8 mouse cellular contexts compared by ENCODE assay signal in the genomic region with DNA sequence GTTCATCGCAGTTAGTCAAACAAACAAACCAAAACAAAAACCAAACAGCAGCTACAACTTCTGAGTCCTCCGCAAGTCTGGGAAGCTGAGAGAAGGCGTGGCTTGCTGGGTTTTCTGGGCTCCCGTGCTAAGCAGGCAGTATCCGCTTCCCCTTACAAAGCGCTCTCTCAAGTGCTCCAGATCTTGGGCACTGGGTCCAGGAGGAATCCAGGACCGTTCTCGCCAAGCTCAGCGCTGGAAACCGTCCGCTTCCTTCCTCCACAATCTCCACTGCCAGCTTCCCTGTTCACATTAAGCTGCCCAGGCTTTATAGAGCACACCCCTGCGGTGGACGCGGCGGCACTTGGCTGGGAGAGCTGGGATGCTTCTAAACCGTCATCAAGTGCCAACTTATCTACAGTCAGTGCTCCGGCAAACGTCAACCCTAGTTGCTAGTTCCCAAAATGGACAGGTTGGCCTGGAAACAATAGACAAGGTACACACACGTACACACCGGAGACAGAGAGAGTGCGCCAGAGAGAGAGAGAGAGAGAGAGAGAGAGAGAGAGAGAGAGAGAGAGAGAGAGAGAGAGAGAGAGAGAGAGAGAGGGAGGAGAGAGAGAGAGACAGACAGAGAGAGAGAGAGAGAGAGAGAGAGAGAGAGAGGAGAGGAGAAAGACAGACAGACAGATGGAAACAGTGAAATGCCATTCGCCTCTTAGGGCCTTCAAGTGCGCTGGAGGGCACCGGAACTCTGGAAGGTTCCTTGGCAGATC. TPM values are rescaled to one million over a fixed set of nuclear protein-coding genes. Genes with fewer than 3 reads are reported as not detected.
DNase-seq lines count a peak whose midpoint lies in the region; ATAC-seq lines count a peak whose summit lies in the region.

No protein-coding gene starts in this region.

- no peaks in the 10 kb centered on the region for H3K9me3 ChIP-seq in hindbrain, embryonic 15.5 days

- H3K4me1 ChIP-seq in hindbrain, embryonic 15.5 days (replicated peaks): peaks cover 28% of the 10 kb centered on the region

- WGBS in hindbrain, embryonic 15.5 days: under 1% methylated on average over 24 of the region's 24 CpGs

- DNase-seq in T-cell, adult 2 months (ENCODE audit: low spot score): peak; percentile 70
- peak; percentile 85 to 88 for DNase-seq in cerebellum, postnatal 36 days
- DNase-seq in frontal cortex, postnatal 36 days (ENCODE audit: low spot score in 2 of 2): peak; percentile 64 to 67
- peak; percentile 31 for DNase-seq in left cerebral cortex, adult 11 months (ENCODE audit: low spot score)
- DNase-seq in lung, postnatal 36 days: peak; percentile 80
- DNase-seq in retina, embryonic 14.5 days (ENCODE audit: low spot score): peak; percentile 67
- DNase-seq in thymus, postnatal 36 days: peak; percentile 56 to 59

- H3K4me2 ChIP-seq in hindbrain, embryonic 15.5 days: peak overlapping the region; percentile 79

- H3K9ac ChIP-seq in hindbrain, embryonic 15.5 days: peak overlapping the region; percentile 87

- H3K4me3 ChIP-seq in hindbrain, embryonic 15.5 days: peak overlapping the region; percentile 73

- peak; percentile 45 for ATAC-seq in hindbrain, embryonic 15.5 days (ENCODE audit: low FRiP score, low read depth)

- no peaks in the 10 kb centered on the region for H3K36me3 ChIP-seq in hindbrain, embryonic 15.5 days

- H3K27ac ChIP-seq in hindbrain, embryonic 15.5 days (replicated peaks): peak overlapping the region; percentile 94

- 0 out of 2 replicates have a peak, but pooled peaks cover 2% of the 10 kb centered on the region for H3K27me3 ChIP-seq in hindbrain, embryonic 15.5 days

RNA-seq across cellular contexts. Expression of gene Siah2, which starts 1.4 kb away (rescaled TPM):
- polyA plus RNA-seq in hindbrain, embryonic 15.5 days (2015; fragmentation: Nextera tagmentation; extraction: Ambion mirVana): 10.8 and 10.9 TPM in 2 replicates

RNA-seq across cellular contexts. Expression of gene Erich6, which starts 53.8 kb away (rescaled TPM):
- polyA plus RNA-seq in hindbrain, embryonic 15.5 days (2015; fragmentation: Nextera tagmentation; extraction: Ambion mirVana): 0.23 and 0.28 TPM in 2 replicates

Comparison
In these comparisons a context has a peak if more than half of its experiments do, and no peak if none do; other contexts are left out.
1. Peak in every context shown above with its lines: DNase-seq, ATAC-seq, H3K4me3 ChIP-seq and H3K27ac ChIP-seq.
2. DNase-seq: peak in every context shown above with its lines; median percentile 86 in cerebellum, postnatal 36 days; 80 in lung, postnatal 36 days; 70 in T-cell, adult 2 months; 67 in retina, embryonic 14.5 days; 66 in frontal cortex, postnatal 36 days; 58 in thymus, postnatal 36 days; 31 in left cerebral cortex, adult 11 months.